Mouse (Mus musculus): ENCODE results near the gene Nuak1.

DNA sequence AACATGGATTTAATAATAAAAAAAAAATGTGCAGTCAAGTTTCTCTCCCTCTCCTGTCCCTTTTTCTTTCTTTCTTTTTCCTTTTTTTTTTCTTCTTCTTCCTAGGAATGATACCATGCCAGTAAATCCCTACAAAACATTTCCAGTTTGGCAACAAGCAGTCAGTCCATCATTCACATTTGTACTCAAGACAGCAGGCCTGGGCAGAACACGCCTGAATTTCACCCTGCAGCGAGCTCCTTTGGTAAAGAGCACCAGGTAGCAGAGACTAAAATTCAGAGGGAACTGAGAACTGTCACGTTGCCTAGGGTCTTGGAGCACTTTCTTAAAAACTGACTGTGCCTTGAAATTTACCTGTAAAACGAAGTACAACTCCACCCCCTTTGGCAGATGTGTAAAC, 69.2 kb downstream of the Nuak1 start:
- TF ChIP-seq CTCF (IDR thresholded peaks at IDR 0.05 in 2 of 3, conservative IDR thresholded peaks at IDR 0.05 in 1 of 3; ENCODE audit: control insufficient read depth in 1 of 3, insufficient read depth in 1 of 3, low read depth in 2 of 3, low read length in 3 of 3, poor library complexity in 1 of 3, severe bottlenecking in 1 of 3): no peak
- TF ChIP-seq GATA1 (IDR thresholded peaks at IDR 0.05; ENCODE audit: low read depth, low read length): no peak
- TF ChIP-seq POLR2A (IDR thresholded peaks at IDR 0.05; ENCODE audit: control insufficient read depth in 1 of 2, insufficient read depth in 1 of 2, low read depth in 1 of 2, low read length in 2 of 2, poor library complexity in 1 of 2): no peak
- no peak for TF ChIP-seq MAFK (IDR thresholded peaks at IDR 0.05; ENCODE audit: borderline replicate concordance, low read depth, low read length)
- TF ChIP-seq KAT2A (conservative IDR thresholded peaks at IDR 0.05; ENCODE audit: low read depth, low read length): no peak
- no peak for TF ChIP-seq ZKSCAN1 (IDR thresholded peaks at IDR 0.05; ENCODE audit: low read depth, low read length)
- no peak for TF ChIP-seq NRF1 (IDR thresholded peaks at IDR 0.05; ENCODE audit: insufficient read depth, low read depth, low read length, poor library complexity, severe bottlenecking)
- TF ChIP-seq JUND (IDR thresholded peaks at IDR 0.05; ENCODE audit: low read depth, low read length): no peak
- no peak for TF ChIP-seq ZNF384 (IDR thresholded peaks at IDR 0.05; ENCODE audit: low read depth, low read length)
- no peak for TF ChIP-seq ELF1 (IDR thresholded peaks at IDR 0.05; ENCODE audit: low read depth, low read length)
- TF ChIP-seq ZC3H11A (IDR thresholded peaks at IDR 0.05; ENCODE audit: low read depth, low read length): no peak
